Mouse (Mus musculus) adrenal gland, postnatal 25 days (tissue): ENCODE measurements at regions not wholly inside any gene's neighbourhood (a gene's known extent, or its start where the extent isn't known, plus 50 kb on each side); places are given as distances from the start of the nearest gene placed in this dataset.
"Not testable (repeated sequence)": the region's sequence is repeated elsewhere in the genome, so short reads cannot be mapped to it uniquely, and the experiment has no call there.

ENCODE experiments used
- DNase-seq: peaks from one replicate; pipeline ENCODE4 v3.0.0; 2021; ENCODE audit warnings: mixed read lengths

DNA sequence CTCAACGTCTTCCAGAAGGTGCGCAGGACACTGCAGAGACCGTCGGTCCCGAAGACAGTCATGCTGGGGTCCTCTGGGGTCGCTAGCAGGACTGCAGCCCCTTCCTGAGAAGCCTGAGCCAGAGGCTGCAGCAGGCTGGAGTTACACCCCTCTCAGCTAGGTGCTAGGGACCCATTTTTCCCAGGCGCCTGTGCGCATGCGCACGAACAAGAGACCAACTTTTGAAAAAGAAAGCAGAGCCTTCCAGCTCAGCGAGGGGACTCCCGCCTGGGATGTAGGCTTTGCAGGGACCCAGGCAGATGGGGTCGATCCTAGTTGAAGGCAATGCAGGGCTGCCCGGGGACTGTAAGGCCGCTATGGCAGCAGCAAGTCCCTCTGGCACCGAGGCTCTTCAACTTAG lies 104.7 kb upstream of the Atg7 start:
- peak; percentile 7 for DNase-seq

- DNase-seq = peak; percentile 16
Measured at GRCm38 (mm10) chr6:114550096-114550669, 92.7 kb upstream of the Atg7 start.

DNA sequence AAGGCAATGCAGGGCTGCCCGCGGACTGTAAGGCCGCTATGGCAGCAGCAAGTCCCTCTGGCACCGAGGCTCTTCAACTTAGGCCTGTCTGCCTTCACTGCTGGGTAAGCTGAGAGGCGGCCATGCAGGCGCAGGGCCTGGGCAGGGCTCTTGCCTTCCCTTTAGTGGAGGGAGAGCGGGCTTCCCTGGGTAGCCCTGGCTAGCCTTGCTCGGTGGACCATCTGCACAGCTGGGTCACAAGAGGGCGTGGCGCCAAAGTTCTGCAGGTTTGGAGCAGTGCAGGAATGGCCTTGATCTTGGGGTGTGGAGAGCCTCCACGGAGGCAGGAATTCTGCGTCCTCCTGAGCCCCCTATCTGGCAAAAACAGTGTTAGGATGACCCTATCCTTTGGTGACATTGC lies 89.8 kb upstream of the Atg7 start:
- DNase-seq = not testable (repeated sequence)

DNA sequence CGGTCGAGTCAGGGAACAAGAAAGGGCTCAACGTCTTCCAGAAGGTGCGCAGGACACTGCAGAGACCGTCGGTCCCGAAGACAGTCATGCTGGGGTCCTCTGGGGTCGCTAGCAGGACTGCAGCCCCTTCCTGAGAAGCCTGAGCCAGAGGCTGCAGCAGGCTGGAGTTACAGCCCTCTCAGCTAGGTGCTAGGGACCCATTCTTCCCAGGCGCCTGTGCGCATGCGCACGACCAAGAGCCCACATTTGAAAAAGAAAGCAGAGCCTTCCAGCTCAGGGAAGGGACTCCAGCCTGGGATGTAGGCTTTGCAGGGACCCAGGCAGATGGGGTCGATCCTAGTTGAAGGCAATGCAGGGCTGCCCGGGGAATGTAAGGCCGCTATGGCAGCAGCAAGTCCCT lies 87.7 kb upstream of the Atg7 start:
- peak; percentile 20 for DNase-seq

- DNase-seq = peak; percentile 54
Measured at GRCm38 (mm10) chr6:114577319-114577718, 65.6 kb upstream of the Atg7 start.
